Mouse (Mus musculus): ENCODE data around the gene Fam71a.

Fam71a gene

DNA sequence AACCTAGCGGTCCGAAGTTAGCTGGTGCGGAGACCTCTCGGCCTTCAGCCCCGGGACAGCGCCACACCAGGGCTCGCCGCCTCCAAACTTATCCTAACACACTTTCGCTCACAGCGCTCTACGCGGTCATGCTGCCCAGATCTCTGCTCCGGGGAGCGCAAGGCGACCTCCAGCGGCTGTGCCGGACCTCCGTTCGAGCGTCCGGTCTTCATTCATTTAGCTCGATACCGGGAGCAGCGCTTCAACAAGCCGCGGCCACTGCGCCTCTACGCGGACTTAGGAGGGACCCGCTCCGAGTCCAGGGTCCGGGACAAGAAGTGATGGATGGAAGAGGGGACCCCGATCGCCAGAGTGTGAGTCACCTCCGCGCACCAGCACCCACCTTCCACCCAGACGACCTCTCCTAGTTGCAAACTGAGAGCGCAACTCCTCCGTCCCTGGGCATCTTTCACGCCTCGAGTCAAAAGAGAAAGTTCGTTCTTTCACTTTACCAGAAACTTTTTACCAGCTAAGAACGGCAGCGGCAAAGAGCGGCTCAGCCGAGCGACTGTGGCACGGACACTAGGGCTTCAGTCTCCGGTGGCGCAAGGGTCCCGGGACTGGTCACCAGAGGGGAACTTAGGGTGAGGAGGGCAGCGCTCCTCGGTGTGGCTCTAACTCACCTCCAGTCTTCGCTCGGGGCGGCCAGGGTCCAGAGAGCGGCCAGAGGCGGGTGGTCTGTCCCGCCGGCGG lies 18.0 kb upstream of the Fam71a start:
- DNase-seq (ENCODE audit: low read depth, low spot score), result peak; percentile 86

DNA sequence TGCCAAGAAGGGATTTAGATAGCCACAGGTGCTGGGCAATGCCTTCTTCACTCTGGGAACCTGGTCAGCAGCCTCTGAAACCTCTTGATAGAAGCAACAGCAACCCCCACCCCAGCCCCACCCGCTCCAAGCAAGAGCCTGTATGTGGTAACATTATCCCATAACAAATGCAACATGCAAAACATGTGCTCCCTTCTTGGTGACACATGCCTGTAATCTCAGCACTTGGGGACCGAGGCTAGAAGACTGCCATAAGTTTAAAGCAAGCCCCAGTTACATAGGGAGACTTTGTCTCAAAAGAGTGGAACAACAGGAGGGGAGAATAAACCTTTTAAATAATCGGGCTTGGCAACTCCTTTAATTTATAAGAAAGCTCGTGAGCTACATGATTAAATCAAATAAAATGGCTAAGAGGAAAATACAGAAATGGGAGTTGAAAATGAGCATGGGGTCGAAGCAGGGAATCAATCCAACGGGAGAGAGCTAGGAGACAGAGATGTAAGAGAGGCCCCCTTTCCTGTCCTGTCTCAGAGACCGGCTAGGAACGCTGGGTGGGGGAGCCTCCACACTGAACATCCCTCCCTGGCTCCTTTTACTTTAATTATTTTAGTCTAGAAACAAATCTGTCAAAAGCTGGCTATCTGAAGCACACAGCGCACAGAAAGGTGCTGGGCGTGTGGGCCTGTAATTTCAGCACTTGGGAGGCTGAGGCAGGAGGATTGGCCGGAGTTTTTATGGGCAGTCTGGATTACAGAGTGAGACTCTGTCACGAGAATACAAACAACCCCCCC lies 17.0 kb upstream of the Fam71a start:
- no peak for DNase-seq (ENCODE audit: low read depth, low spot score)

DNA sequence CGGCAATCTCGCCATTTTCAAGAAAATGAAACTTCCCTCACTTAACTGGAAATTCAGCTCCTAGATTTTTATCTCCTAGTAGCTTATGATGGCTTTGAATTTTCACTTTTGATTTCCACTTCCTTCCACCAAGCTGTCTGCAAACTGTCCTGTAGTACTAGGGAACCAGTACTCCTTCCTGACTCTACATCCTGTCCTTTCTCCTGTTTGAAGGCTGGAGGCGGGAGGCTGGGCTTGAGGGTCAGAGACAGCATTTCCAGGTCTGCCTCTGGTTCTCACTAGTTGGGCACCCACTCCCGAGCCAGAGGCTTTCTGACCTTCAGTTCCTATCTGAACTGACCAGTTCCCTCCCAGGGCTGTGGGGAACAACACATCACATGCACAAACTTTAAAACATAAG lies 15.8 kb upstream of the Fam71a start:
- no peak for DNase-seq (ENCODE audit: low read depth, low spot score)

DNA sequence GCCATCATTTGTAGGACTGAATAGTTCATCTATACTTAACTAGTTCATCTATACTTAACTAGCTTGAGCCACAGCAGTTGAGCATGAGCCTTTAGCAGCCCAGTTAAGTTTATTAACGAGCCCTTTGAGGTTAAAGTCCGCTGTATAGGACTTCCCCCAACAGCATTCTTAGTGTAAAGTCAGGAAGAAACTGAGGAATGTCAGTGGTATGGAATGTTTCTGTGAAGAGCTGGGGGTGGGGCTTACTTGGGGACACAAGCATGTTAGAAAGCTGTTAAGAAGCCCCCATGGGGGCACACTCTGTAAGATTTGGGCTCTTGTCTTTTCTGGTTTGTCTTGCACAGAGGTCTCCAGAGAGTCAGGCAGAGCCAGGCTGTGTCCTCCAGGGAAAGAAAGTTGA lies 15.2 kb upstream of the Fam71a start:
- peak; percentile 41 for DNase-seq (ENCODE audit: low read depth, low spot score)

DNA sequence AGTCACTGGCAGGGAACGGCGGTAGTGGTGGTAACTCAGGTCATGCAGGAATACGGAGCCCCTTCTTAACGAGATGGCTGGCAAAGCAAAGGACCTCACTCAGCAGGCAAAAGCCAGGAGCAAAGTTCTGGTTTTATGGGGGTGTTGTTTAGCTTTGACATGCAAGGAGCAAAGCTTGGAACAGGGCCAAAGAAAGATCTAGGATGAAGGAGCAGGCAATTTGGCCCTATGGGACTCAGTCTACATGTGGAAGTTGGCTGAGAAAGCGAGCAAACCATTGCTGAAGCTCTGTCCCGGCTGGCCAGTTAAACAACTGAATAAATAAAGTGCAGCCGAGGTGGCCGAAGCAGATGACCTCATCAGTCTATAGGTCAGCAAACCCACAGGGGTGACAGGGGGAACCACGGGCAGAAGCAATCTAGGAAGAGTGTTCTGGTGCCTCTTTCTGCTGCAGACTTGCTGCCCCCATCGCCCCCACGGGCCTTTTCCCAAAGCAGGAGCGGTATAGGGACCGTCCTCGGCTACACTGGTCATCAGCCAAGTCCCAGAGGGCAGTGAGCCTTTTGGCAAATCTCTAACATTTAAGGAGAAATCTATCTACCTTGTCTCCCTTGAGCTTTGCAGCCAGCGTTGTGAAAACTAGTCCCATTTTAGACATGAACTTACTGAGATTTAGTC lies 14.0 kb upstream of the Fam71a start:
- DNase-seq (ENCODE audit: low read depth, low spot score), result no peak

DNA sequence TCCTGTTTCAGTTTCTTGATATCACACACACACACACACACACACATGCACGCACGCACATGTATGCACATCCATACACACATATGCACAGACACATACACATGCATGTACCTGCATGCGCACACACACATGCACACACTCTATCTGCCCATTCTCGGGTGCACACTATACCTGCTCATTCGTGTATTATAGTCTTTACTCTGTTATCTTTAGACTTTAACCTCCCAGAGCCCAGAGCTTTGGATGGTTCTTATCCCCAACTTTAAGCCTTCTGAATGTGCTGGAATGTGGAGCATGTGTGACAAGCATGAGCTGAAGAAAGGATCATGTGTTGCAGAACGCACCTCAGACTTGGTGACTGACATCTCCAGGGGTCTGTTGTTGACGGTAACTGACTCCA lies 12.3 kb upstream of the Fam71a start:
- no peak for DNase-seq (ENCODE audit: low read depth, low spot score)

DNA sequence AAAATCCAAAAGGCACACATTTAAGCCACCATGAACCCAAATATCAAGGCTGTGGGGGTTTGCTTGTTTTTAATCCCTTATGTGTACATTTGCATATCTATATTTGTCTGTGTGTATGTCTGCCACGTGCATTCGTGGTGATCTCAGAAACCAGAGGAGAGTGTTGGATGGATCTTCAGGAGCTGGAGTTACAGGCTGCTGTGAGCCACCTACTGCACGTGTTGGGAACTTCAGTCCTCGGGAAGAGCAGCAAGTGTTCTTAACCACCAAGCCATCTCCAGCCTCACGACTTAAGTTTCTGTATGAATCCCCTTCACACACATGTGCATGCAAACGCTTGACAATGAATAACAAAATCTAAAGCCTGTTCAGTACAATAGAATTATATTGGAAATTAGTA lies 7.9 kb upstream of the Fam71a start:
- peak; percentile 59 for DNase-seq (ENCODE audit: low read depth, low spot score)

DNA sequence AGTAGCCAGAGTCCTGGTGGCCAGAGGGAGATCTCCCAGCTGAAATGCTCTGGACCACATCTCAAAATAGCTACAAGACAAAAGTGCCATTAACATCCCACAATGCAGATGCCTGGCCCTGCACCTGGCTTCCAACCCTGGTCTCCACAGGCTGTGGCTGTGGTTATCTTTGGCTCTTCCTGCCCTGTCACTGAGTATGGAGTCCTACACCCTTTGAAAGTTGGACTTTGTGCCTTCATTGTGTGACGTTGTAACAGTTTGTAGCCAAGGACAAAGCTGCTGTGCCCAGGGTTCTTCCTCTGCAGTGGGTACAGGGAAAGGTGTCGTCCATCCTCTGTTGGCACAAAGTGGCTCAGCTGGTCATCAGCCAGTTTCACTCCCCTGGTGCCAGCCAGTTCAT lies 5.8 kb upstream of the Fam71a start:
- DNase-seq (ENCODE audit: low read depth, low spot score), result no peak

DNA sequence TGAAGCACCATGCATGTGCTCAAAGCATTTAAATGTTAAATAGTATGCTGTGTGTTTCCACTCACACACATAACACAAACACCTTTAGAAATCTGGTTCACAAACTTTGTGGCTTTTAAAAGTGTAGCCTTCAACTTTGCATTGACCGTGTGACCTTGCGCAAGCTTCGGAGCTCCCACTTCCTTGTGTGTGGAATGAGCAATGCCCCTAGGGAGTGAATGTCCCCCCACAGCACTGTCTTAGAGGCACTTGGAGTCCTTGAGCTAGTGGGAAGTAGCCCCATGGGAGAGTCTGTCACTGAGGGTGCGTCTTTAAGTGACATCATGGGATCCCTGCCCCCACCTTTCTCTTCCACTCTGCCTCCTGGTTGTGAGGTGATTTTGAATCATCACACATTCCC lies 1.6 kb upstream of the Fam71a start:
- peak; percentile 12 for DNase-seq (ENCODE audit: low read depth, low spot score)

DNA sequence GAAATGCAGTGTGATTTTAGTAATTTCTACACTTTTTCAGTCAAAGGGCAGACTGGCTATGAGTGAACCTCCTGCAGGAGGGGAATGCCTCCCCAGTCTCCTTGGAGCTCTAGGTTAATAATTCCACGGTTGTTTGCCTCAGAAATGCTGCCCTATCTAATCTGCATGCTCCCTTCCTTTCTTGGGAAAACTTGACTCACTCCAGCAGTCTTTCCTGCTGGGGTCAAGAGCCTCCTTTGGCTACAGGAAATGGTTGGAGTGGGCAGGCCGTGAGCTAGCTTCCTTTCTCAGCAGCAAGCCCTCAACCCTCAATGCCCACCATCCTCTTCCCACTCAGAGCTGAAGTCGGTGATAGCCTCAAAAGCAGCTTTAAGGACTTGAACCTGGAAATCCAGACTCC lies 10.3 kb downstream of the Fam71a start:
- no peak for DNase-seq (ENCODE audit: low read depth, low spot score)

DNA sequence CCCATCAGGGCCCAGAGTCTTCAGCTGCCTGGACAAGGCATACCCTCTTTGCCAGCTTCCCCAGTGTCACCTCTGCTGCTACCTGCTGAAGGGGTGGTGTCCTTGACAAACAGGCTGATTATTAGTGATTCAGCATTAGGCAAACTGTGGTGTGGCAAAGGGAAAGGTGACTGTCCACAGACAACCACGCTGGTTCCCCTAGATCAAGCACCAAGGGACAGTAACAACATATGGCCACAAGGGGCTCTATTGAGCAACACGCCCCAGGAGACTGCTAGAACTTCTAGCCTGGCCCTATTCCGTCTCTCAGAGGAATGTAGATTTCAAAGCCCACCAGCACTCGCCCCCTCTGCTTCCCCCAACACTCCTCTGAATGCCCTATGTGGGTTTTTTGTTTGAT lies 11.6 kb downstream of the Fam71a start:
- DNase-seq (ENCODE audit: low read depth, low spot score), result peak; percentile 68

DNA sequence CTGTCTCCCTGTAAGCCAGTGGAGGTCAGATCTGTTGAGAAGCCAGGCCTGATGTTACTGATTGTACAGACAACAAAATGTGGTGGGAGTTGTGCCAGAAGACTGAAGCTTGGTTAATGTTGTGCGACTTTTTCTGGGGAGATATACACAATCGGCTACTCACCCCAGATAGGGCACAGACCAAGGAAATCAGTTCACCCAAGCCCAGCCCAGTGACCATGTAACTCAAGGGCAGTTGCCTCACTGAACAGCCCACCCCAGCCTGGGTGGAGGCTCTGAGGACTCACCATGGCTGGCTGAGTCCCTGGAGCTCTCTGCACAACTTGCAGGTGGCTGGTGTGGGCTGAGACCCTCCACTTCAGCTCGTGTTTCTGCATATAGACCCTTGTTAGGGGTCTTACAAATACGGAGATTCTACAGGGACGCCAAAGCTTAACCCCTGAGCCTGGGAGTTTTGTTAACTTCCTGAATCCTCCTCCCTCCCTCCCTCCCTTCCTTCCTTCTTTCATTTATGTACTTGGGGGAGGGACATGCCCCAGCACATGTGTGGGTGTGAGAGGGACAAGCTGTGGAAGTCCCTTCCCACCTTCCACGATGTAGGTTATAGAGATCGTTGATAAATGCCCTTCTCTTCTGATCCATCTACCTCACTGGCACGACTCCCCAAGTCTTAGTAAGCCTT lies 13.6 kb downstream of the Fam71a start:
- no peak for DNase-seq (ENCODE audit: low read depth, low spot score)

DNA sequence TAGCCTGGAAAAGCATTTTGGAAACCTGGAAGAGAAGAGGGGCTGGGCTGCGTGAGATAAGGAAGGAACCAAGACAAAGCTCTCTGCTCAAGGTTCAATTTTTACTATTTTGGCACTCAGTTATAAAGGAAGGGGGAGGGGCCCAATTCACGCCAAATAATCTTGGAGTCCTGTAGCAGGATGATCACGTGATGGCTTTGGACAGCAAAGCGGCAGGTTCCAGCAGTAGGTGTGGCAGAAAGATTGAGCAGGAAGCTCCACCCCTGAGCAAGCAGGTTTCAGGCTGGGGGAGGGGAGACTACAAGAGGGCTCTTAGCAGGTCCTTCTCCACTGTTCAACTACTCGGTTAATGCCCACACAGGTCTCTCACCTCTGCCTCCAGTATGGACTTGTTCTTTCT lies 15.1 kb downstream of the Fam71a start:
- DNase-seq (ENCODE audit: low read depth, low spot score), result peak; percentile 21

DNA sequence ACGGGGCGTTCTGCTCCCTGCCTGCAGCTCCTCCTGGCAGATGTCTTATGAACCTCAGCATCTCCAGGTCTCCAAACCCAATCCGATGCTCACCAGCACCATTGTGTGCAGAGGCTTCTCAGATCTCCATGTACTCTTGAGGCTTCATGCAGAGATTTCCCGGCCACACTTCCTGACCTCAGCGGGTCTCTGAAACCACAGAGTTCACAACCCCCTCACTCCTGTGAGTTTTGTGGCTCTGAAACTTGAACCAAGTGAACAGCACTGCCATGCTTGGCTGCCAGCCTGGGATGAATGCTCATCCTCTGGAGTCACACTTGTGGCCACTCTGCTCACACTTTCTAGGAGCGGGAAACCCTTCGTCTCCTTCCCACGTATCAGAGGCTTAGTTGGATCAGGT lies 23.6 kb downstream of the Fam71a start:
- no peak for DNase-seq (ENCODE audit: low read depth, low spot score)

DNA sequence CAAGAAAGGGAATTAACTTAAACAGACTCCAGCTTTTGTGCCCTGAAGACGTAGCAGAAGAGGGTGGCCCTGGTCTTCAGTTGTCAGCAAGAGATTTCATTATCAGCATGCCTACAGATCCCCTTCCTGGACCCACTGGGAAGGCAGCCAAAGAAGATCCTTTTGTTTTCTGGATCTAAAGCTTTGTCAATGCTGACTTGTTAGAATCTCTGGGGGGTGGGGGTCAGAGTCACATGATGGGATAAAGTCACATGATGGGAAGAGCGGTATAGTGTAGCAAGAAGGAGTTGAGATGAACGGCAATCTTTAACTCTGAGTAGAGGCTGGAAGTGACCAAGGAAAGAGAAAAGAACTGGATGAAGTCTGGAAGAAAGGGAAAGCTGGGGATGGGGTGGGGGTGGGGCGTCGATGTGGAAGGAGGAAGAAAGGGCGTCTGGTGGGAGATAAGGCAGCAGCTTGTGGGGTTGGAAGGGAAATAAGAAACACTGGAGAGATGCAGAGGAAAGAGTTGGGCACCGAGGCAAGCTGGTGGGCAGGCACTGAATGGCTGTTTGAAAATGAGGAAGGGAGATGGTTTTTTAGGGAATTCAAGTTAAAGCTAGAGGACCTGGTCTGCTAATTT lies 25.6 kb downstream of the Fam71a start:
- DNase-seq (ENCODE audit: low read depth, low spot score), result peak; percentile 61

DNA sequence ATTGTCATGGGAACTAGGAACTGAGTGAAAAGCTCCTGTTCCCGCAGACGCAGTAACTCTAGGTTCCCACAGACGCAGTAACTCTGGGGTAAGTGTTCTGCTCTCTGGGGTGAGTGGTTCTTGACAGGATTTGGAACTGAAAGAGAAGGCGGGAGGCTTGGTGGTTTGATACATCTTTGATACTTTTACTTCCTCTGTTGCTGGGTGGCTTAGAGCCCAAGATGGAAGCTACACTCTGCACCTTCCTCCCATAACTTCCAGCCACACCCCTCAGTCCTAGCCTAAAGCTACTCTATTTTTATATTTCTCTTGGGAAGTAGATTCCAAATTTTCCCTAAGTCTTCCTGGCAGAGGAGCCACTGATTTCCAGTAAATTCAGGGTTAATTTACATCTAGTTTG lies 26.2 kb downstream of the Fam71a start:
- no peak for DNase-seq (ENCODE audit: low read depth, low spot score)

DNA sequence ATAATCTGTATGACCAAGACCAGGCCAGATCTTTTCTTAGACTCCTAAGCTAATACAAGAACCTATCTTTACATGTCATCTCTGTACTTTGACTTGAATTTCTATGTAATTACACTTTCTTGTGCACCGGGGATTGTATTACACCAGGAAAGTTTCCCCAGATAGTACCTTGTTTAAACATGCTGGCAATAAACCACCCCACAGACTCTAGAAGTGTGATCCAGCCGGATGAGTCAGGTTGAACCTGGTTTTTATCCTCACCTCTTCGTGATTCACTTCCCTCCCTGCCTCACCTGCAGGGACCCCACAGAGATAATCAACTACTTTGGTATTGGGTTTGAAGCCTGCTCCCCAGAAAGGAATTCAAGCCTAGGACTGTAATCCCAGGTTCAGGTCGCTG lies 29.2 kb downstream of the Fam71a start:
- no peak for DNase-seq (ENCODE audit: low read depth, low spot score)

DNA sequence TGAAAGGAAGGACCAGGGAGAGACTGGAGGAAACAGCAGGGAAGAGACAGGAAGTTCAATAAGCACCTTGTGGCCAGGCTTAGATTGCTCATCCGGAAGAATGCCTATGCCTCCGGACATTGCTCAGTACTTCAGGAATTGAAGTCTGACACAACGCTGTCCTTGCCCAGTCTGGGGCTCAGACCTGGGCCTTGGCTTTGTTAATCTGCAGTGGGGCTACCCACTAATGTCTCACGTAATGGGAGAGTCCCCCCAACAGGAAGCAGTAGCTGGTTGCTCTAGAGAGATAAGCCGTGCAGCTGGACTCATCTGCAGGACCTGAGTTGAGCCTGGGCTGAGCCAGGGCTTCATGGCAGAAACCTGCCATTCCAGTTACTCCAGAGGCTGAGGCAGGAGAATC lies 31.7 kb downstream of the Fam71a start:
- DNase-seq (ENCODE audit: low read depth, low spot score), result no peak

DNA sequence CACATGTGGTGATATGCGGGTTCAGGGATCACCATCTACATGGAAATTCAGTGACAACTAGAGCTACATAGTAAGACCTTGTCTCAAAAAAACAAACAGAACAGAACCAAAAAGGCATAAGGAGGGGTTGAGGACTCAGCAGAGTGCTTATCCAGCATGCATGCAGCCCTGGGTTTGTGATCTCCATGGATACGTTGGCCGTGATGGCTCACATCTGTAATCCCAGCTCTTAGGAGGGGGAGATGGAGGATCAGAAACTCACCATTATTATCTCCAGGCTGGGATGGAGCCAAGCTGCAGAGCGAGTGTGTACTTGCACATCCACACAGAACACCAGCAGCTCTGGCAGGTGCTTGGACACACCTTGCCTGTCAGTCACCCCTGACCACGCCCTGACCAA lies 32.4 kb downstream of the Fam71a start:
- DNase-seq (ENCODE audit: low read depth, low spot score), result no peak

DNA sequence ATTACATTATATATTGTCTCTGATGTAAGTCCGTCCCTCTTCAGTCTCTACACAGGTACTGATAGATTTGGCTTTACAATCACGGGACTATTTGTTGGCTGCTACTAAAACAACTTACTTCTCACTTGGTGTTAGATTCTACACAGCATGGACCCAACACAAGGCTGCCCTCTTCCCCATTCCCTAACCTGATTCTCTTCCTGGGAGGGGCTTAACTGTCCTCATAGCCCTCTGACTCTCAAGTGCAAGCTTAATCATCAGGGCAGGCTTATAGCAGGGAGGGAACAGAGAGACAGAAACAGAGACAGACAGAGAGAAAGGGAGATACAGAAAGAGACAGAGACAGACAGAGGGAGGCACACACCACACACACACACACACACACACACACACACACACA lies 32.9 kb downstream of the Fam71a start:
- DNase-seq (ENCODE audit: low read depth, low spot score), result no peak

DNA sequence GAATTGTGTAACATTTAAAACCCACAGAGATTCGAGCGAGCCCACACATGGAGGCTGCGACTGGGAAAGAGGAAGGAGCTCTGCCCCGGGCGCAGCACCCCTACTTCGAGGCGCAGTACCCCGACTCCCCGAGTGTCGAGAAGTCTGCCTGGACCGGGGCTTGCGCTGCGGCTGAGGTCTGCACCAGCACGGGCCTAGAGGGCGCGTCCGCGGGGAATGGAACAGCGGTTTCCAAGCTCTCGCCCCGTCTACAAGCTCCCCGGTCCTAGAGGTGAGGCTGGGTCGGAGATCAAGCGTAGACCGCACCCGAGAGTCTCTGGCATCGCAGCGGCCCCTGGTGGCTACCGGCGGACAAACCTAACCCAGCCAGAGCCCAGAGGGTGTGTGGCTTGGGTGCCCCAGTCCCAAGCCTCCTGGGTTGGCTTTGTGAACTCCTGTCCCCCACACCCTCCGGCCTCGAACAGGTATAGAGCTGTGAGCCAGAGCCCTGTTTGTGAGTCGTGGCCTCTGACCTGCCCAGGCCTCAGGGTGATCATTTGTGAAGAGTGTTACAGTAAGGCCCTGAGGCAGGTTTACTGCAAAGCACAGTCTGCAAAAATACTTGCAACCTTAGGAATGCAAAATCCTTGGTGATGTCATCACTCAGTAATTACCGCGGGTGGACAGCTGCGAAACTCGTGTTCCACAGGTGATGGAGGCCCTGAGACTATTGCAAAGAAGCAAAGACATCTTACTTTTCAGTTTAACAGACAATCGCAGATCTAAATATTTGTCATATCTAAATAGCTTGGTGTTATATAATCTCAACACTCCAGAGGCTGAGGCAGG lies 38.6 kb downstream of the Fam71a start:
- DNase-seq (ENCODE audit: low read depth, low spot score), result peak; percentile 86

Measured in ZHBTc4 (cell line).